Mouse (Mus musculus) central nervous system, embryonic 14 days (tissue): ENCODE measurements around the gene Robo4. TPM values are rescaled to one million over a fixed set of nuclear protein-coding genes. Genes with fewer than 3 reads are reported as not detected.

Experiments
- polyA plus RNA-seq: library from polyadenylated mRNA; depleted of rRNA; stranded (reverse); fragments of >200 nt; gene quantifications from 2 replicates; pipeline ENCODE4 v1.2.3, GENCODE M21; 2012; rRNA removed

Robo4 gene
- 5.0 and 6.8 TPM in 2 replicates for polyA plus RNA-seq

GRCm38 (mm10) chr9:37401802-37402201 lies at the start of gene Robo4:
Gene Robo4 (plus strand): TSS chr9:37401897.

GRCm38 (mm10) chr9:37367301-37368080 lies 34.2 kb upstream of the Robo4 start, which contains the start of gene Hepacam:
Gene Hepacam (plus strand): TSS chr9:37367351.

GRCm38 (mm10) chr9:37432720-37433421 lies 31.2 kb downstream of the Robo4 start, which contains the start of gene Robo3:
Gene Robo3 (minus strand): TSS chr9:37433246.

Other genes with a start within 250 kb of the Robo4 start
- gene Tmem218, start 193.7 kb upstream of the Robo4 start, polyA plus RNA-seq, result 5.1 and 5.2 TPM in 2 replicates
- 1.8 and 1.9 TPM in 2 replicates for gene Slc37a2, start 146.2 kb upstream of the Robo4 start, polyA plus RNA-seq
- gene Ccdc15, start 53.5 kb upstream of the Robo4 start, polyA plus RNA-seq, result 3.1 and 3.3 TPM in 2 replicates
- 4.7 and 5.5 TPM in 2 replicates for gene Hepacam, start 34.5 kb upstream of the Robo4 start, polyA plus RNA-seq
- gene Robo3, start 31.3 kb downstream of the Robo4 start, polyA plus RNA-seq, result 38.5 and 47.8 TPM in 2 replicates
- gene Msantd2, start 87.4 kb downstream of the Robo4 start, polyA plus RNA-seq, result 81.7 and 82.7 TPM in 2 replicates
- 27.7 and 31.4 TPM in 2 replicates for gene Esam, start 126.2 kb downstream of the Robo4 start, polyA plus RNA-seq
- gene Vsig2, start 137.4 kb downstream of the Robo4 start, polyA plus RNA-seq, result 3.9 and 4.3 TPM in 2 replicates
- gene Nrgn, start 151.0 kb downstream of the Robo4 start, polyA plus RNA-seq, result 7.8 and 9.2 TPM in 2 replicates
- 6.3 and 7.0 TPM in 2 replicates for gene Siae, start 153.8 kb downstream of the Robo4 start, polyA plus RNA-seq
- gene Spa17, start 211.8 kb downstream of the Robo4 start, polyA plus RNA-seq, result 7.3 and 9.9 TPM in 2 replicates